24 mouse cellular contexts compared by ENCODE assay signal in genomic region chr3:16358999-16359398, GRCm38 (mm10).
"Had no signal": no experiment of that assay in that cellular context is flagged by ENCODE, and none has a peak within 500 bp of the region (broad histone marks: within the 10 kb centered on the region; RNA-seq: fewer than 3 reads in every experiment).

No protein-coding gene starts in this region.

- H3K4me3 ChIP-seq: heart, adult 2 months; heart, embryonic 12.5 days; hindbrain, embryonic 10.5 days; hindbrain, embryonic 12.5 days; limb, embryonic 10.5 days; limb, embryonic 12.5 days; liver, embryonic 13.5 days; liver, embryonic 15.5 days had no signal

- H3K36me3 ChIP-seq: heart, embryonic 12.5 days; hindbrain, embryonic 10.5 days; hindbrain, embryonic 12.5 days; limb, embryonic 10.5 days; limb, embryonic 12.5 days; liver, embryonic 13.5 days; liver, embryonic 15.5 days had no signal

- H3K9me3 ChIP-seq: hindbrain, embryonic 10.5 days; hindbrain, embryonic 12.5 days; limb, embryonic 10.5 days; limb, embryonic 12.5 days; liver, embryonic 13.5 days; liver, embryonic 15.5 days had no signal

- ATAC-seq: forebrain, postnatal 0 days; hindbrain, embryonic 16.5 days; inflammation-experienced regulatory T-cells, adult 6 months had no signal

- H3K27ac ChIP-seq: heart, adult 2 months; hindbrain, embryonic 10.5 days; hindbrain, embryonic 12.5 days; hindbrain, embryonic 14.5 days; limb, embryonic 10.5 days; limb, embryonic 12.5 days; liver, embryonic 13.5 days; liver, embryonic 15.5 days had no signal

- H3K9ac ChIP-seq: forebrain, postnatal 0 days; heart, embryonic 12.5 days; hindbrain, embryonic 12.5 days; hindbrain, embryonic 14.5 days; limb, embryonic 12.5 days; liver, embryonic 13.5 days; liver, embryonic 15.5 days had no signal

- DNase-seq: forebrain, postnatal 0 days; gastrocnemius, postnatal 14 days; gastrocnemius, postnatal 36 days; heart, adult 11 months; heart, adult 2 months; heart, postnatal 10 days; heart, postnatal 4 days; kidney, adult 11 months; kidney, adult 2 months; kidney, postnatal 10 days; kidney, postnatal 36 days; layer of hippocampus, adult 9-11 months; layer of hippocampus, postnatal 36 days; liver, embryonic 13.5 days; lung, adult 2 months had no signal

- H3K4me1 ChIP-seq: heart, embryonic 12.5 days; hindbrain, embryonic 10.5 days; hindbrain, embryonic 12.5 days; limb, embryonic 10.5 days; limb, embryonic 12.5 days; liver, embryonic 13.5 days; liver, embryonic 15.5 days had no signal

- H3K4me2 ChIP-seq: heart, embryonic 12.5 days; hindbrain, embryonic 12.5 days; hindbrain, embryonic 14.5 days; limb, embryonic 12.5 days; liver, embryonic 13.5 days; liver, embryonic 15.5 days had no signal

- H3K27me3 ChIP-seq: heart, embryonic 12.5 days; hindbrain, embryonic 12.5 days; limb, embryonic 12.5 days; liver, embryonic 13.5 days; liver, embryonic 15.5 days had no signal
